Mouse (Mus musculus): ENCODE data around the gene Nthl1.

Gene Nthl1

DNA sequence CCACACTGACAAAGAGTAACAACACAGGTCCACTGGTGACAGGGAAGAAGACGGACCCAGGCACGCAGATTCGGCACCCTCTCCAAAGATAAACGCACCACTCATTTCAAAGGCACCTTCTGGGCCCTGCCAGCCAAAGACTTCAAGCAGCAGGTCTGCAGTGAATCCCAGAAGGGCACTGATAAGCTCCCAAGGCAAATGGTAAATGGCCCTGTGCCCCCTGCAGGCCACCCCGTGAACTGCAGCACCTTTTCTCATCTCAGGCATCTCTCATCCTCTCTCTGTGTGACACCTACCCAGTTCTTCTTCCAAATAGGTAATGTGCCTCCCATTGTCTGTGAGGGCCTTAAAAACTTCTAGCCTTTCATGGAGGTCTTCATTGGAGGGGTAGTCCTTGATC is 3.8 kb upstream of the Nthl1 start:
- peak; percentile 71 for DNase-seq (ENCODE audit: low spot score)

DNA sequence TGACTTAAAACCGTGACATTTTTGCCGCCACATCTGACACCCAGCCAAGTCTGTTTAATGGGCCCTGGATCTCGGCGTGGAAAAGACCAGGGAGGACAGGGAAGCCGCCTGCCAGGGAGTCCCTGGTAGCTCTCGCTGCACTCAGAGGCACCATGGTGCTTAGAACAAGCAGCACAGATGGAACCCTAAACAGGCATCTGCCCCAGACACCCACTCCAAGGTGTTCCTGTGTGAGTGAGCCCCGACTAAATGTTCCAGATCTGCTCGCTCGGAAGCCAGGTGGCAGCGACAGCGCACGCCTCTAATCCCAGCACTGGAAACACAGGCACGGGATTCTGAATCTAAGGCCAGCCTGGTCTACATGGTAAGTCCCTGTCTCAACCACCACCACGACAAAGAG is 2.4 kb upstream of the Nthl1 start:
- no peak for DNase-seq (ENCODE audit: low spot score)

- DNase-seq (ENCODE audit: low spot score): peak; percentile 91
These were observed 451 bp downstream of the Nthl1 start for GRCm38 (mm10) chr17:24632813-24633449.

DNA sequence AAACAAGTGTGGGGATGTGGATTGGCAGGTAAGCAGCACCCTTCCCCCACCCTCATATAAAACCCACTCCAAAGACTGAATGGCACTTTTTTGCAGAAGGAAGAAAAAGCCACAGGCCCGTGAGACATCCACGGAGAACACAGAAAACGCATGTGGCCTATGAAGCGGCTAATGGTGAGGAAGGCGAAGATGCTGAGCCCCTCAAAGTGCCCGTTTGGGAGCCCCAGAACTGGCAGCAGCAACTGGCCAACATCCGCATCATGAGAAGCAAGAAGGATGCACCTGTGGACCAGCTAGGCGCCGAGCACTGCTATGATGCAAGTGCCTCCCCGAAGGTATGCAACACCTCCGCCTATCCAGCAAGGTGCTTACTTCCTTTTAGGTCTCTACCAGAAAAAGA is 1.4 kb downstream of the Nthl1 start:
- no peak for DNase-seq (ENCODE audit: low spot score)

GRCm38 (mm10) chr17:24635024-24635423 is 2.5 kb downstream of the Nthl1 start:
- DNase-seq (ENCODE audit: low spot score): peak; percentile 76

DNA sequence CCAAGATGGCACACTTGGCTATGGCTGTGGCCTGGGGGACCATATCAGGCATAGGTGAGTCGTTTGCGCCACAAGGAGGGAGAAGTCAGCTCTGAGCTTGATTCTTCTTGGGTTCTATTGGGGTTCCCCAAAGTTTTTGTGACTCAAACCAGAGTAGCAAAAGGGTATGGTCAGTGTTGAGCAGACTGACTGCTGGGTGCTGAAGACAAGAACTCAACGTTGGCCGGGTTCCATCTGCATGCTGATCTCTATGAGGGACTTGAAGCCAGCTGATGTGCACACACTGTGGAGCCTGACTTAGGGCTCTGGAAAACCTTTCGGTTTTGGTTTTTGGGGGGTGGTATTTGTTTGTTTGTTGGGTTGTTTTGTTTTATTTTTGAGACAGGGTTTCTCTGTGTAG is 3.2 kb downstream of the Nthl1 start:
- no peak for DNase-seq (ENCODE audit: low spot score)

GRCm38 (mm10) chr17:24636781-24637481 is 4.5 kb downstream of the Nthl1 start:
- DNase-seq (ENCODE audit: low spot score): peak; percentile 86

- no peak for DNase-seq (ENCODE audit: low spot score)
These were observed 5.7 kb downstream of the Nthl1 start for GRCm38 (mm10) chr17:24638214-24638613.

DNA sequence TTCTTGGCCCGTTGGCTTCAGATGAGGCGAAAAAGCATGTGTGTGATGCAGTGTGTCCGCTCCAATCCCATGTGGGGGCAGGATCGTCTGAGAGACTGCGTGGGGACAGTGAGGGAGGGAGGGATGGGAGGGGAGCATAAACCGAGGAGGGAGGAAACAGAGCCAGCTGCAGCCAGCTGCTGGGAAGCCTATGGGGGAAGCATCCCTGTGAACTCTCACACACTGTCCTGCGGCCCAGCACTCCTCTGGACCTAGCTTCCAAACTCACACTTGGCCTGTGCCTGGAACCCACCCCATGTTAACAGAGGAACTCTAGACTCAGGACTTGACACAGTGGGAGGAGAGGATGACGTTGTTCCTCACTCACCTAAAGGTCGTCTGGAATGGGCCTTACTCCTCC is 6.4 kb downstream of the Nthl1 start:
- peak; percentile 67 for DNase-seq (ENCODE audit: low spot score)

- DNase-seq (ENCODE audit: low spot score): no peak
These were observed 7.1 kb downstream of the Nthl1 start for GRCm38 (mm10) chr17:24639571-24639988.

DNA sequence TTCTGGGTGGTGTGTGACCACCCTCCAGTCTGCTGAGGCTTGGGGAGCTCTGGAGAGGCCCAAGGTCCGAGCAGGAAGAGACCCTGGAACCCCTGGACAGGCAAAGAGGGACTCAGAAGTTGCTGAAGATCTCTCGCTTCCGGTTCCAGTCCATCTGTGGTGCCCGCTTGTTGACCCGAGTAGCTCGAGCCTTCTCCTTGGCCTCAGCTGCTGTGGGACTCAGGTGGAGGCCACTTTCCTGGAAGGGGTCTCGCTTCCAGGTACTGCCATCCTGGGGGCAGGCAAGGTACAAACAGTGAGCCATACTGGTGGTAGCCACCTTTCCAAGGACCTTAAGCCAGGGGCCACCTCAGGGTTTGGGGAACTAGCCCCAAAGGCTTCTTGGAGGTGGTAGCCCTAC is 7.6 kb downstream of the Nthl1 start:
- no peak for DNase-seq (ENCODE audit: low spot score)

GRCm38 (mm10) chr17:24640581-24640980 is 8.1 kb downstream of the Nthl1 start:
- DNase-seq (ENCODE audit: low spot score): no peak

- no peak for DNase-seq (ENCODE audit: low spot score)
These were observed 9.5 kb downstream of the Nthl1 start for GRCm38 (mm10) chr17:24641944-24642343.

- no peak for DNase-seq (ENCODE audit: low spot score)
These were observed 10.4 kb downstream of the Nthl1 start for GRCm38 (mm10) chr17:24642791-24643343.

- DNase-seq (ENCODE audit: low spot score): peak; percentile 68
These were observed 11.7 kb downstream of the Nthl1 start for GRCm38 (mm10) chr17:24644030-24644715.

DNA sequence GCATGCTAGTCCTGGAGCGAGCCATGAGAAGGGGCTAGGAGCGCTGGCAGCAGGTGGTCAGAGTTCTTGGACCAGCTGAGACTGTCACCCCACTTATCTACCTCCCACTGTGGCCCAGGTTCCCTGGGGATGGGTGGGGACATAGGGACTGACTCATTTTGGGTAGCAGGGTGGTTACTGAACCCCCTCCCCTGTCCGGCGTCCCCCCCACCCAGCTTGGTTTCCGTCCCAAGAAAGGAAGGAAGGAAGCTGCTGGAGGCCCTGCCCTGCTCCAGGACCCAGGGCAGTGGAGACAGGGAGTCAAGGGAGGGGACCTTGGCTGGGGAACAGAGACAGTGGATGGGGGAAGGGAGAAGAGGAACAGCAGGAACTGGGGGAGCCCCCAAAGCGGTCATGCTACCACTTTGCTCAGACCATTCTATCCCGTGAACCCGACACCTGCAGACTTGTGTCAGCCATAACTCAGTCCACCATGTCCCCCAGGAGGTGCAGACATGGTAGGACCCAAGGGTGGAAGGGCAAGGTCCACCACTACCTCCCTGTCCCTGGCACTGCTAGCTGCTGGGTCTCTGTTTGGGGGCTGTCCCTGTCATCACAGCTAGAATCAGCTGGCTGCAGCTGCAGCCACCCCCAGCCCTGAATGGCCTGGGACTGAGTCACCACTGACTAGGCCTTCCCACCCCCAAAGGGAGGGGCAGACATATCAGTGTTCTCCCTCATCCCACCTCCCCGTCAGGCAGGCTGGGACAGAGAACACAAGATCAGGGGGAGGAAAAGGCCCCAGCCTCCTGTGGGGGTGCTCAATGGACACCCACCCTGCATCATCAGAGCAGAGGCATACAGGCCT is 12.6 kb downstream of the Nthl1 start:
- peak; percentile 80 for DNase-seq (ENCODE audit: low spot score)

DNA sequence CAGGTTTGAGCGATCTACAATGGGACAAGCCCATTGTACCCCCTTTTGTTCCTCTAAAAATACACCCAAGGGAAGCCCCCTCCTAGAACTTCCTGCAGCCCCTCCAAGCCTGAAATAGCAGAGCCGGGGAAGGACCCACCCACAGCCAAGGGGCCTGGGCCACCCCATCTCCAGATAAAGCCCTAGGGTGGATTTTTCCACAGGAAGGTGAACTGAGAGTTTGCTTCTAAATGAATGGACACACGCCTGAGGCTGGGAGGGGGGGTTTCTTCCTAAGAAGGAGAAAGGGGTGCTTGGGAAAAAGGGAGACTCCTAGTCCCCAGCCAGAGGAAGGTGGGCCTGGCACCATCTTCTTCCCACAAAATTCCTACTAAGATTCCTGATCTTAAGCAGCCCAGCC is 13.4 kb downstream of the Nthl1 start:
- peak; percentile 72 for DNase-seq (ENCODE audit: low spot score)

GRCm38 (mm10) chr17:24646381-24646780 is 13.9 kb downstream of the Nthl1 start:
- no peak for DNase-seq (ENCODE audit: low spot score)

GRCm38 (mm10) chr17:24647493-24647892 is 15.0 kb downstream of the Nthl1 start:
- DNase-seq (ENCODE audit: low spot score): no peak

DNA sequence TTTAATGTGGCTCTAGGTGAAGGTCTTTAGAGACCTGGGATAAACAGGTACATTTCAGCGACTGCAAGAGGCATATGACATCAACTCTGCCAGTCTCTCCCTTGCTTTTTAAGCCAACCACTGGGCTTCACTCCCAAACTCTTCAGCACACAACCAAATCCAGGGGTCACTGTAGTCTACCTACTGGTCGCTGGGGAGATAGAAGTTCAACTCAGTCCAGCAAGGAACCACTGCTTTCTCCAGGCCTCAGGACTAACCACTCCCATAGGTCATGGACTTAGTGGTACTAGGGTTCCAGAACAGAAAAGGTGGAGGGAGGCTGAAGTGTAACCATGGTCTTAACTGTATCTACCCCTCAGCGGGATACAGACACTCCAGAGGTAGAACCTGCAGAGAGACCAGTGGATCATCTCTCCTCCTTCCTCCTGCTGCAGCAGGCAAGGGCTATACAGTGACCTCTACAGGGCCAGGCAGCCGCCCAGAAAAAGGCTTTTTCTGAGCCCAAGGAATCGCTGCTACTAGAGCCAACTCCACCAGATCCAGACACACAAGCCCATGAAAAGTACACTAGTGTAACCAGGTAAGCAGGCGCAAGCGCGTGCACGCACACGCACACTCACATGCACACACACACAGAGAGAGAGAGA is 16.4 kb downstream of the Nthl1 start:
- DNase-seq (ENCODE audit: low spot score): no peak

DNA sequence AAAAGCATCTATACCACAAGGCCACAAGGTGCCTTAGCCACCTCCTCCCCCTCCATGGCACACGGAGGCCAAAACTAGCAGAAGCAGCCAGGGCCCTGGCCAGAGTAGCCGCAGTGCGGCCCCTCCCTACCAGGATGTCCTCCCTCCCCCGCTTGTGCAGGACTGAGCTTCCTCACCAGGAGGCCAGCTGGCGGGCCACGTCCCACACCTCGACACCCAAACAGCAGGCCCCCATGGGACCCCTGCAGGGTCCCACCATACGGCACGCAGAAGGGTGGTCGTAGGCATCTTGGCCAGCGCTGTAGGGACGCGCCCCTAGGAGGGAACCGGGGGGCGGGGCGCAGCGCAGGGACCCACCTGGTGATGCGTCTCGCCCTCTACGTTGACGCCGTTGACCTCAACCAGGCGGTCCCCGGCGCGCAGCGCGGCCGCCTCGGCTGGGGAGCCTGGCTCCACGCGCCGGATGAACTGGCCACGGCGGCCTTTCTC is 17.1 kb downstream of the Nthl1 start:
- DNase-seq (ENCODE audit: low spot score): peak; percentile 73
